Mouse (Mus musculus): Measurements from ENCODE around the gene Acan.

DNA sequence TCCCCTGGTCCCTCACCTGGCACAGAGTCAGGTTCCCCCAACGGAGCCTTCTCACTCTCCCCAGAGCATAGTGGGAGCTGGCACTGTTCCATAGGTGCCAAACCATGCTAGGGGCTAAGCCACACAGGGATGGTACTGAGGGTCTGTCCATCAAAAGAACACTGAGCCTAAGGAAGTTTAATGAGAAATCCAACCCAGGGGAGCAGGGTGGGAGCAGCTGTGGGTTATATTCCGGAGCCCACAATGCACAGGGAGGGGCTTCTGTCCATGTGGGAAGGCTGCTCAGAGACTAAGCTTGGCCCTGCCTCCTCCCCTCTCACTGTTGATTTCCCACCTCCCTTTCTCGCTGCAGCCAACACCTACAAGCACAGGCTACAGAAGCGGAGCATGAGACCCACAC, 60.6 kb downstream of the Acan start:
- no peak for TF ChIP-seq CTCF (IDR thresholded peaks at IDR 0.05)
- no peak for TF ChIP-seq EP300 (IDR thresholded peaks at IDR 0.05)

Data from lung, postnatal 0 days (tissue).